ENCODE assay signal across 8 mouse cellular contexts in the genomic region with DNA sequence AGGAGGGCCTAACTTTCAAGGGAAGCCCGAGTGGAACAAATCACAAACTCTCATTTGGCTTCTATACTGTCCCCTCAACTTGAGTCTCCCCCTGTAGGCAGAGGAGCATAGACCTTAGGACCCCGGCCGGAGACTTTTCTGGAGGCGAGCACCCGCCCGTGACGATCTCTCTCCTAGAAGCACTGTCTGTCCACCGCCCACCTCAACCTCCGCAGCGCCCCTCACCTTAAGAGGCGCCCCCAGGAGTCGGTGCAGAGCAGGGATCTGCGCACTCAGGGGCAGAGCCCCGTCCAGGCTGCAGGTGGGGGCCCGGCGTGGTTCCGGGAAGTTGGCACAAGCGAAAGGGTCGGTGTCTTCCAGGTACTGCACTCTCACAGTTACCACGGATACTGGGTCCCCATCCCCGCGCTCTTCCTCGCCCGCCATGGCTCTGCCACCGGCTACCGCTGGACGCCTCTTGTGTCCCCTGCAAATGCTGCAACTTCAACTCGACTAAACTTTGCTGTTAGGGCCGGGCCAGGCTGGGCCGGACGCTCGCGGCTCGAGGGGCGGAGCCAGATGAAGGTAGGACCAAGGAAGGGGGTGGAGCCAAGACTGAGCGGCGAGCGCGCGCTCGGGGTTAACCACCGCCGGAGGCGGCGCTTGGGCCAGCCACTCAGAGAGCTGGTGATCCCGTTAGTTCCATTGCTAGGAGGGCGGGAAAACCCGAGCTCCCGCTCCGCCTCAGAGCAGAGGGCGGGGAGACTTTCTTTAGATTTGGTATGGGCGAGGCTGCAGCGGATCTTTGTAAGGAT. TPM values are rescaled to one million over a fixed set of nuclear protein-coding genes. Genes with fewer than 3 reads are reported as not detected.
DNase-seq lines count a peak whose midpoint lies in the region; ATAC-seq and TF ChIP-seq lines count a peak whose summit lies in the region.

Gene Fhod1 (minus strand): TSS at position 526 of the 794 bp plus-strand sequence.

- no peak for TF ChIP-seq CTCF in cortical plate, adult 2 months (IDR thresholded peaks at IDR 0.05; ENCODE audit: extremely low read depth, insufficient read depth, low read length)

- peak; percentile 94 for ATAC-seq in megakaryocyte-erythroid progenitor cell, adult 5-6 weeks (replicated peaks; ENCODE audit: low FRiP score, low TSS enrichment, poor library complexity, severe bottlenecking)

- DNase-seq in adipocyte (ENCODE audit: low spot score) = peak; percentile 99
- peak; percentile 89 to 92 for DNase-seq in gastrocnemius, adult 8-10 months (ENCODE audit: low spot score in 2 of 2)
- DNase-seq in hindlimb bud, embryonic 11.5 days (ENCODE audit: extremely low spot score, low read depth, low spot score) = peak; percentile 95
- DNase-seq in left cerebral cortex, postnatal 10 days (ENCODE audit: extremely low spot score in 1 of 2, low spot score in 2 of 2) = peak; percentile 85 to 97
- DNase-seq in right cerebral cortex, postnatal 25 days = peak; percentile 86
- DNase-seq in urinary bladder, postnatal 4 days (ENCODE audit: low spot score in 2 of 2) = peak; percentile 94 to 95

- 0 out of 2 replicates have a peak, but pooled peaks have one; percentile 11 for TF ChIP-seq POLR2A in cortical plate, adult 2 months (IDR thresholded peaks at IDR 0.05; ENCODE audit: extremely low read depth, insufficient read depth, low read length)

- H3K27ac ChIP-seq in cortical plate, adult 2 months (ENCODE audit: insufficient read depth, low read length) = peak within 1 kb of the TSS; percentile 3; the same call in 1 of the 2 replicates

- intact Hi-C loops in left cerebral cortex, postnatal 10 days (cut with DNase I) = no loop called here

- peak within 1 kb of the TSS; percentile 61 for H3K4me3 ChIP-seq in cortical plate, adult 2 months (ENCODE audit: insufficient read depth, low read length)

- H3K4me1 ChIP-seq in cortical plate, adult 2 months (ENCODE audit: control insufficient read depth, insufficient read depth, low read length) = no peaks in the 10 kb centered on the region

RNA-seq across cellular contexts. Expression of gene Fhod1, which starts in this region (rescaled TPM):
- 3.4 and 3.5 TPM in 2 replicates for polyA plus RNA-seq in cortical plate, adult 2 months (2012; rRNA removed)
- total RNA-seq in gastrocnemius, adult 8-10 months (2022) = 10 to 100 TPM; 21.1 to 28.8 (median 23.9) TPM
- 1 to 10 TPM; 2.6 to 2.7 TPM for total RNA-seq in left cerebral cortex, postnatal 10 days (2021)
- 7.0 and 9.1 TPM in 2 replicates for total RNA-seq in megakaryocyte-erythroid progenitor cell, adult 5-6 weeks (2014; fragmentation: Nextera tagmentation)
- total RNA-seq in megakaryocyte-erythroid progenitor cell, adult 5-6 weeks (2017) = 0.99 and 8.2 TPM in 2 replicates

Comparison
In these comparisons a context has a peak if more than half of its experiments do, and no peak if none do; other contexts are left out.
1. Peak in every context shown above with its lines: DNase-seq, ATAC-seq, H3K4me3 ChIP-seq and H3K27ac ChIP-seq.